Mouse (Mus musculus) liver, adult 10 weeks (tissue): ENCODE data around the gene Slc35a5. TPM values are rescaled to one million over a fixed set of nuclear protein-coding genes. Genes with fewer than 3 reads are reported as not detected.

Source experiments
- polyA plus RNA-seq: library from polyadenylated mRNA; stranded (reverse); fragments of 350-450 nt; fragmentation: Illumina TruSeq; extraction: RNeasy Lipid Tissue Mini Kit (QIAGEN cat#74804); gene quantifications from one replicate; pipeline ENCODE4 v1.2.3, GENCODE M21; 2014; ENCODE audit warnings: low read depth, low replicate concordance

The Slc35a5 gene
- 23.4 TPM for polyA plus RNA-seq

GRCm38 (mm10) chr16:45158522-45159388, at the start of gene Slc35a5, which contains the start of gene Atg3:
Gene Slc35a5, minus strand, starts transcription at chr16:45158706.
Gene Atg3, plus strand, starts transcription at chr16:45158785.

GRCm38 (mm10) chr16:45093137-45093731, 65.3 kb downstream of the Slc35a5 start, which contains the start of gene Ccdc80:
Gene Ccdc80, plus strand, starts transcription at chr16:45093402.

Other genes with a start within 250 kb of the Slc35a5 start
- gene Cd200r3, start 215.0 kb downstream of the Slc35a5 start, polyA plus RNA-seq, result not detected
- 3.5 TPM for gene Ccdc80, start 65.3 kb downstream of the Slc35a5 start, polyA plus RNA-seq
- gene Atg3, start 79 bp upstream of the Slc35a5 start, polyA plus RNA-seq, result 223 TPM
- gene Btla, start 65.6 kb upstream of the Slc35a5 start, polyA plus RNA-seq, result 2.0 TPM